Mouse (Mus musculus) bone marrow macrophage, adult 2 months (primary cell): Measurements from ENCODE around the gene Osbpl2. TPM values are rescaled to one million over a fixed set of nuclear protein-coding genes. Genes with fewer than 3 reads are reported as not detected.
A peak's percentile ranks its signal among the peaks of the same experiment; 100 is the strongest.

ENCODE experiments used
- H3K27ac ChIP-seq: 2 replicates; pipeline ENCODE4 v1.5.1; 2012; ENCODE audit warnings: low read depth, low read length; ENCODE audit not compliant: insufficient read depth
- H3K4me1 ChIP-seq: 2 replicates; pipeline ENCODE4 v1.6.1; 2012; ENCODE audit warnings: low read length; ENCODE audit not compliant: control insufficient read depth, insufficient read depth
- H3K4me3 ChIP-seq: 2 replicates; pipeline ENCODE4 v1.5.1; 2012; ENCODE audit warnings: mild to moderate bottlenecking, low read length, moderate library complexity; ENCODE audit not compliant: insufficient read depth
- CTCF ChIP-seq: IDR thresholded peaks from 2 replicates; pipeline ENCODE4 v1.5.1; 2012; ENCODE audit warnings: low read depth, mild to moderate bottlenecking, low read length, moderate library complexity
- POLR2A ChIP-seq: IDR thresholded peaks from 2 replicates; pipeline ENCODE4 v1.6.1; 2012; ENCODE audit warnings: mild to moderate bottlenecking, low read depth, low read length, borderline replicate concordance
- polyA plus RNA-seq: library from polyadenylated mRNA; stranded (reverse); fragments of >200 nt; gene quantifications from 2 replicates; pipeline ENCODE4 v1.2.4, GENCODE M21; 2012; ENCODE audit not compliant: missing spikeins, insufficient read depth, insufficient read length

The Osbpl2 gene
- polyA plus RNA-seq, 1 experiment: 25.0 TPM

DNA sequence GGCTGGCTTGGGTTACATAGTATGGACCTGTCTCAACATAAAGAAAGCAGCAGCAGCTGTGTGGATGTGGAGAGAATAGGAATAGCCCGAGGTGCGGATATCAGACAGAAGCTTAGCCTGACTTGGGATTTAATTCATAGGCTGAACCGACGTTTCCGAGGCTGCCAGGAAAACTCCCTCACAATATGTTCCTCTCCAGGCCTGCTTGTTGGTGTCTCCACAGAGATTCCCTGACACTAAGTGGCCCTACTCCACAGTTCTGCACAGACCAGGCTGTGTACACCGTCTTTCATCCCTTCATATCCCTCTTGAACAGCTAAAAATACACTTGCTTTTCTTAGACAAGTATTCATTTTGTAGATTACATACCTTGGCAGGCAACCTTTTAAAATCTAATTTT, 28.3 kb downstream of the Osbpl2 start:
- Histone ChIP-seq H3K4me1 (no peaks in the 10 kb centered on the region), H3K27ac (no peak overlapping the region), H3K4me3 (no peak overlapping the region)
- TF ChIP-seq POLR2A: no peak
- no peak for TF ChIP-seq CTCF

DNA sequence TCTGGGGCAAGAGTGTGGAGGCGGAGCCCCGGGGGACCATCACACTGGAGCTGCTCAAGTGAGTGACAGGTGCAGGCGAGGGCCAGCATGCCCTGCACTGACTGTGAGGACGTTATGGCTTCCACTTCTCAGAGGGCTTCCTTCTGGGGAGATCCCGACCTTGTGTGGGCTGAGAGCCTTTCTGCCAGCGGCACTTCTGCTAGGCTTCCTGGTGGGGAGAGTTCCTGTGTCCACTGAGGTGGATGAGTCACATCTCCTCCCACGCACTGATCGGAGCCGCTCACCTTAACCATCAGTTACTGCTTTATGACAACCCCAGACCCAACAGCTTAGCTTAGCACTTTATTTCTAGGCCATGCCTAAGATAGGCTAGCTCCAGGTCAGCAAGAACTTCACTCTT, 29.4 kb downstream of the Osbpl2 start:
- Histone ChIP-seq H3K27ac (no peak overlapping the region), H3K4me3 (no peak overlapping the region), H3K4me1 (no peaks in the 10 kb centered on the region)
- TF ChIP-seq CTCF: no peak
- TF ChIP-seq POLR2A: no peak

DNA sequence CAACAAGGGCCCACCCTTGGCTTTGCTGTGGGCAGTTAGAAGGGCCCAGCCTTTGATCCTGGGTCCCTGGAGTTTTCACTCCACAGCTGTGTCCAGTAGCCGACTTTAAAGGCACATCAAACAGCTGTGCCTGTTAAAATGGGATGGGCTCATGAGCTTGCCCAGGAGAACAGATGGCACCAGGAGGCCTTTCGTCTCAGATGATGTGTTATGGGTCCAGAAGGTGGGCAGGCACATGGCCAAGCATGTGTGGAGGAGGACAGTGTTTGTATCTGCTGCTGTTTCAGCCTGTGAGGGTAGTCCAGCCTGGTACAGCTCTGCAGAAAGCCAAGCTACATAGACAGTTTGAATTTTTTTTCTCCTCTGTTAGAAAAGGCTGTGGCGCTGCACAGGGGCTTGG, 35.7 kb downstream of the Osbpl2 start:
- Histone ChIP-seq H3K4me3 (no peak overlapping the region), H3K4me1 (no peaks in the 10 kb centered on the region), H3K27ac (no peak overlapping the region)
- no peak for TF ChIP-seq POLR2A
- no peak for TF ChIP-seq CTCF

DNA sequence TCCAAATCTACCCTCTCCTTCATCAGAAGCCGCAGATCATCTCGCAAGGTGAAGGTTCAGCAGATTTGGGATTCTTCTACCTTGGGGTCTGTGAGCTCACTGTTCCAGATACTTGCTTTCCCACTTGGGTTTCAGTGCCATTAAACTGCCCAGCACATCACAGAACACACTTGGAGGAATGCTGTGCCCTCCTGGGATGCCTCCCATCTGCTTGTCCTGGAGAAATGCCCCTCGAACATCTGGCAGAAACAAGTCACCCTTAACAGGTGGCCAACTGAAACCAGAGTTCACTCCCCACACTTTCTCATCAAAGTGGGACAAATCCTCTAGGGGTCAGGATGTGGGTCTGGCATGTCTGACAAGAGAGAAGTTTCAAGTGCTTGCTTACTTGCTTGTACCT, 39.5 kb downstream of the Osbpl2 start:
- TF ChIP-seq POLR2A (no peak), CTCF (no peak)
- Histone ChIP-seq H3K4me1 (no peaks in the 10 kb centered on the region), H3K27ac (no peak overlapping the region)

DNA sequence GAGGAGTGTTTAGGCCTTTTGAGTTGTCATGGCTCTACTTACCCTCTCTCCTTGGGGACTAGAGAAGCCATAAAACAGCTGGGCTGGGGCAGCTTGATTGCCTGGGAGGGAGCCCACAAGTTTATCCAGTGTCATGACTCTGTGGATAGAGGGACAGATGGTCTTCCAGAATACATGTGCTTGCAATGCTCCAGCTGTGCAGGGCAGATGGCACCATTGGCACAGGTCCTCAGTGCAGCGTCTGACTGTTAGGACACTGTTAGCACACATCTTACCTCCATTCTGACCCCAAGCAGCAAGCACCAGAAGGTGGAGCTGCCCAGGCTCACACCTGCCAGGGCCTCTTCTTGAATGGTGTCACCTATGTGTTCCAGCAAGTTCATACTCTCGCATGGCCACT, 46.7 kb downstream of the Osbpl2 start:
- Histone ChIP-seq H3K4me3 (no peak overlapping the region), H3K27ac (no peak overlapping the region), H3K4me1 (peaks cover 6% of the 10 kb centered on the region)
- TF ChIP-seq POLR2A (no peak), CTCF (no peak)

More for the DNA sequence above, 39.5 kb downstream of the Osbpl2 start:
- H3K4me3 ChIP-seq: no peak overlapping the region

DNA sequence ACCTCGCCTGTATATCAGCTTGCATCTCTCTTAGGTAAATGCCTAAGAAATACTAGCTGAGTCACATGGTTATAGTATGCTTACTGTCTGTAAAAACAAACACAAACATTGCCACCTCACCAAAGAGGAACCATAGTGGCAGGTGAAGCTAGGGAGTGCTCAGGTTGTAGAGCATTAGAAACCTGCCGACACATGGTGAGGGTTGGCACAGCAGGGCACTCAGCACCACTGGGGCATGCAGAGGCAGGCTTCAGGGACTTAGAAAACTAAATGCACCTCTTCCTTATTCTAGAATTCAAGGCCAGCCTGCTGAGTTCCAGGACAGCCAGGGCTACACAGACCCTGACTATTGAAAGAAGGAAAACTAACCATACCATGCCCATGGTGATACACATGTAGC, 47.8 kb downstream of the Osbpl2 start:
- H3K27ac ChIP-seq: no peak overlapping the region
- no peak overlapping the region for H3K4me3 ChIP-seq
- peaks cover 7% of the 10 kb centered on the region for H3K4me1 ChIP-seq
- TF ChIP-seq POLR2A (no peak), CTCF (no peak)

DNA sequence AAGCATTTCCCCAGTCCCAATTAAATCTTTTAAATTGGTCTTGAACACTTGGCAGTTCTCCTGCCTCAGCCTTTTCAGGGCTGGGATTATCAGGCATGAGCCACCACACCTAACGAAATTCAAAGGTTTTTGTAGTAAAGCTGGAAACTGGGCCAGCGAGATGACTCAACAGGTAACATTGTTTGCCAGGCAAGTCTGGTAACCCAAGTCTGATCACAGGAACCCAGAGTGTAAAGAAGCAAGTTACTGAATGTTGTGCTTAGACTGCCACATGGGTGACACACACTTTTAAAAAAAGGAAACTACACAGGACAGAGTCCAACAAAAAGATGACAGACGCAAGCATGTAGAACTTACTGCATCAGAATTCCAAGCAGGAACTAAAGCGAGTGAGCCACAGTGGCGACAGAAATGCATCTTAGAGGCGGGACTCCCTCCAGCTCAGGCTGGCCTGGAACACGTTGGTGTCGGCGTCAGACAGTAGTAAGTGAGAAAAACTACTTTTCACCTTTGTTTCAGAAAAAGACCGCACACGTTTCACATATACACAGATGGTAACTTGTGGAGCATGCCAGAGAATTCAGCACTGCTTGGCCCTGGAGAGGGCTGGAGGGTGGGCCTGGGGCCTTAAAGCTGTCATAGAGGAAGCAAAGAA, 51.2 kb downstream of the Osbpl2 start:
- Histone ChIP-seq H3K4me1 (peaks cover 7% of the 10 kb centered on the region), H3K4me3 (no peak overlapping the region; the same call in 1 of the 2 replicates), H3K27ac (no peak overlapping the region)
- no peak for TF ChIP-seq POLR2A
- TF ChIP-seq CTCF: no peak

DNA sequence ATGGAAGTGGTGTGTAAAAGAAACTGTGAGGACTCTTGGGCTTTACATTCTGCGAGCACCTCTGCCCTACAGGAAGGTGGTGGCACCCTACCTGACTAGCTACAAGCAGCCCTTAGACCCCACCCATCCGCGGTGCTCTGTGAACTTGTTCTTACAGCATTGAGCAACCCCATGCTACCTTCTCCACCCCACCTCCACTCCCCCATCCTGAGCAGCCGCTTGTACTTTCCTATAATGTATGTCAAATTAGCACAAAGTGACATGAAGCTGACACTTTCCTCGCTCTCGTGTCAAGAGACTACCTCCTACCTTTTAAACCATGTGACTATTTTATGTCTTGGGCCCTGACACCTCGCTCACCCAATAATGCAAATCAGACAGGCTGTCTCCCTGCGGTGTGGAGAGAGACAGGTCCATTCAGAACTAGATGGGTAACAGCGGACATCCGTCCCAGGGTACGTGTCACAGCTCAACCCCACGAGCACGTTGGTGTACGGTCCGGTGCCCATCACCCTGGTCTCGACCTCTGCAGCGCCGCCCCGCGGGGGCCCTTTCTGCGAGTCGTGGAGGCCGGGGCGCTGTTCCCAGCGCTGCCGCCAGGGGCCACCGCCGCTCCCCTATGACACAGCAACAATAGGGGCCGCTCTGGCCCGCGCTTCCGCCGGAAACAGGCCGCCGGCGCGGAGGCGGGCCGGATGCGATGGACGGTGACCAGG, 51.9 kb downstream of the Osbpl2 start, which contains the start of gene Adrm1:
Gene Adrm1, plus strand, starts transcription at position 680 of the 716 bp plus-strand sequence.
- TF ChIP-seq CTCF (peak; percentile 89), POLR2A (no peak)
- H3K27ac ChIP-seq: peak within 1 kb of the TSS; percentile 64
- H3K4me3 ChIP-seq: peak within 1 kb of the TSS; percentile 91
- H3K4me1 ChIP-seq: peaks cover 7% of the 10 kb centered on the region

DNA sequence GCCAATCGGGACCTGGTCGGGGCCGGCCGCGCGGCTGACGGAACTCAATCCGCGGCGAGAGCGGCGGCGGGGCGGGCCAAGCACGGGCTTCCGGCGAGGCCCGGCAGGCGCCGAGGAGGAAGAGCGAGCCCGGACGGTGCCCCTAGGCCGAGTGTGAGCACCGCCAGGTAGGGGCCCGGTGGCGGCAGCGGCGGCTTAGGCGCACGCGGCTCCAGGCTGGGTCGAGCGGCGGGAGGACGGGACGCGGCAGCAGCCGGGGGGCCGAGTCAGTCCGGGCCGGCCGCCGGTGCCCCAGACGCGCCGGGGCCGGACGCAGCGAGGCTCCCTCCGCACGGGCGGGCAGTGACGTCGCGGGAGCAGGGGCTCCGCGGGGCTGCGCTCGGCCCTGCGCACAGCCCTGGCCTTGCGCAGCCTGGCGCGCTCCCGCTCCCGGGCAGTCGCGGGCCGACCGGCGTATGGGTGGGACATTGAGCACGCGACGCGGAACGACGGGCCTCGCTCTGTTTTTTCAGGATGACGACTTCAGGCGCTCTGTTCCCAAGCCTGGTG, 52.5 kb downstream of the Osbpl2 start:
- Histone ChIP-seq H3K27ac (peak overlapping the region; percentile 64), H3K4me3 (peak overlapping the region; percentile 91), H3K4me1 (peaks cover 7% of the 10 kb centered on the region)
- TF ChIP-seq CTCF (no peak), POLR2A (no peak)

DNA sequence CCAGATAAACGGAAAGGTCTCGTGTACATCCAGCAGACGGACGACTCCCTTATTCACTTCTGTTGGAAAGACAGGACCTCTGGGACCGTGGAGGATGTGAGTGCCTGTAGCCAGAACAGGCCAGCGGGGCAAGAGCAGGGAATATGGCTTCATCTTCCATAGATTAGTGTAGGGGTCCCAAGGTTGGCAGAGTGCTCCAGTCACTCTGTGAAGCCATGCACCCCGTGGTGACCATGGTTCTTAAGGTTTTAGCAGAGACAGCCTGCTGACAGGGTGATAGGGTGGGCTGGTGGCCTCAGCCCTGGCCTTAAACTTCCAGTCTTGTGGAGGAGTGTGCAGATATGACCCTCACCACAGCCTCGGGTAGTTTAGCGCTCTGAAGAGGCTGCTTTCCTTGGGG, 53.0 kb downstream of the Osbpl2 start:
- Histone ChIP-seq H3K27ac (no peak overlapping the region), H3K4me1 (peaks cover 7% of the 10 kb centered on the region), H3K4me3 (peak overlapping the region; percentile 91)
- TF ChIP-seq POLR2A: no peak
- TF ChIP-seq CTCF: no peak
